Mouse (Mus musculus): Measurements from ENCODE around the gene Pkn1. TPM values are rescaled to one million over a fixed set of nuclear protein-coding genes. Genes with fewer than 3 reads are reported as not detected.

Pkn1 gene
- total RNA-seq, 2 experiments from 2014 or later: 9.2 to 12.6 TPM

DNA sequence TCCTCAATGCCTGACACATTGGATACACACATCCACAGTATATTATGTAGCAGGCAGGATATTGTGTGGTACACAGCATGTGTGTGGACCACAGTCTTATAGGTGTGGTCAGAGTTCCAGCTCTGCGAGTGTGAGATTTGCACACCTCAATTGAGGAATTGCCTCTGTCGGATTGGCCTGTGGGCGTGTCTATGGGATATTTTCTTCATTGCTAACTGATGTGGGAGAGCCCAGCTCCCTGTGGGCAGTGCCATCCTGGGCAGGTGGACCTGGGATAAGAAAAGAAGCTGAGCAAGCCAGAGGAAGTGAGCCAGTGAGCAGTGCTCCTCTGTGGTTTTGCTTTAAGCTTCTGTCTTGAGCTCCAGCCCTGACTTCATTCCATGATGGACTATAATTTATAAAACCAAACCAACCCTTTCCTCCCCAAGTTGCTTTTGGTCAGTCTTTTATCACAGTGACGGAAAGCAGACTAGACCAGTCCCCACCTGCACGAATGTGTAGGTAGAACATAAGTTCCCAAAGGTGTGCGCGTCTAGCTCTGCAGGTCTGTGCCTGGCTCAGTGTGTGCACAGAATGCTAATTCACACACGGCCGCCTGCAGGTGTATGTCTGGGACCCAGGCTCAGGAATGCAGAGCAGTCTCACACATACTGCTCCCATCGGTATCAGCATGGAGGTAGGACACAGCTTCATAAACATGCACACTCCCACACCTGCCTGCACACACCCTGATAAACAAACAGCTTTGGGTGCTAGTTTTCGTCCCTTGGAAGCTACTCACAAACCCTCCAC is 4.4 kb downstream of the Pkn1 start:
- no peak for ATAC-seq (replicated peaks; ENCODE audit: low FRiP score, poor library complexity, severe bottlenecking)

GRCm38 (mm10) chr8:83693609-83694236 is 5.3 kb downstream of the Pkn1 start:
- no peak for ATAC-seq (replicated peaks; ENCODE audit: low FRiP score, poor library complexity, severe bottlenecking)

DNA sequence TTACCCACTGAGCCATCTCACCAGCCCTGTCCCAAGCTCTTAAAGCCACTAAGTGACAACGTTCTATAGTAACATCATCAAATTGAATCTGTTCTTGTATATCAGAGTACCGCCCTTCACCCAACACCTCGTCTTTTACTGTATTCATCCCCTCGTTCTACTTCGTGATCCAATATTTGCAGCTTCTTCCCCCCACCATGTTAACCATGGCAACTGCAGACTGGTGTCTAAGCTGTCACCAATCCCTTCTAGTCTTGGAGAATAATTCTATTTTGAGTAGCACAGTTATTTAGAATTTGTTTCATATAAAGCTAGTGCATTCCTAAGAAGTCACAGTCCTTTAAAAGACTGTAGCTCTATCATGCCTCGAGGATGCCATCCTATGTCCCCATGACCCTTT is 9.7 kb downstream of the Pkn1 start:
- ATAC-seq (replicated peaks; ENCODE audit: low FRiP score, poor library complexity, severe bottlenecking): no peak

DNA sequence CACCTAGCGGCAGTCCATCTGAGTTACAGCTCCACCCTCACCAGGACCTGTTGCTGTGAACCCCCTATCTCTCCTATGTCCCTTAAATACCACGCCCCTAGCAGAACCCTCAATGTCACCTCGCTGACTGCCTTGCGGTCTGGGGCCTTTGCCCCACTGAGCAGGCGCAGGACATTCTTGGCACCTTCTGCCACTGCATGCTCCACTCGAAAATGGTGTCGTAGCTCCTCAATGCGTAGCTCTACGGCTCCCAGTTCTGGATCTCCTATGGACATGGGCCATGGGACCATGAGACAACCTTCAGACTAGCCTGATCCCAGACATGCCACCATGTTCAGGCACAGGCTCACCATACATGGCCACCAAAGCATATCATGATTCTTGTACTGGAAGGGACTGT is 14.5 kb downstream of the Pkn1 start:
- ATAC-seq (replicated peaks; ENCODE audit: low FRiP score, poor library complexity, severe bottlenecking): no peak

- no peak for ATAC-seq (replicated peaks; ENCODE audit: low FRiP score, poor library complexity, severe bottlenecking)
Observed at GRCm38 (mm10) chr8:83681099-83681498, 17.9 kb downstream of the Pkn1 start.

DNA sequence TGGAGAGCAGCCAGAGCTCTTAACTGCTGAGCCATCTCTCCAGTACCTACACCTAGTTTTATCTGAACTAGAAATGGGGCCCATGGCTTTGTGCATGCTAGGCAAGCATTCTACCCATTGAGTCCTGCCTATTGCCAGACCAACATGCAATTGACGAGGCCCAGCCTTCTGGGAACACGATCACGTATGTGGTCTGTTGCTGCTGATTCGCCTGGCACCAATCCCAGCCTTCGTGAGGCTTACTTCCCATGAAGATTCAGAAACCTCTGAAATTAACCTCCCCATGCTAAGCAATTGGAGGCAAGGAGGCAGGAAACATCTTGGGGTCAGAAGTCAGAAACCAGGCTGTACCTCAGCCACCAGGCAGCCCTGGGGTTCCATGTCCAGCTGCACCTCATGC is 18.4 kb downstream of the Pkn1 start:
- ATAC-seq (replicated peaks; ENCODE audit: low FRiP score, poor library complexity, severe bottlenecking): no peak

GRCm38 (mm10) chr8:83679866-83680265 is 19.1 kb downstream of the Pkn1 start:
- ATAC-seq (replicated peaks; ENCODE audit: low FRiP score, poor library complexity, severe bottlenecking): no peak

GRCm38 (mm10) chr8:83674497-83674896 is 24.5 kb downstream of the Pkn1 start:
- no peak for ATAC-seq (replicated peaks; ENCODE audit: low FRiP score, poor library complexity, severe bottlenecking)

DNA sequence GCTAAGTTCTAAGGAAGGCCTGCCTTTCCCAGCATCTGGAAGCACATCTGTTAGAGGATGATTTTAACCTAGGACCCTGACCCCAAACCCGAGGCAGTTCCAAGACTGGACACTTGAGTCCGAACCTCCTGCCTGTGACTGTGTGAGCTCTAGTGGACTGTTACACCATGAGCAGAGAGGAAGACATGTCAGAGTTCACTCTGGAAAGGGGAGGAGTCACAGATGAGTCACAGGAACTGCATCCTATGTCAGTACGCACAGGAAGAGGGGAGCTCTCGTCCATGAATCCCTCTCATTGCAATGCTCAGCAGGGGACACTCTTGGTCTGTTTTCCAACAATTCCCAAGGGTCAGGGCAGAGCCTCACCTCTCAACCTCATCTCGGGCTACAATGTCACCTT is 26.0 kb downstream of the Pkn1 start:
- no peak for ATAC-seq (replicated peaks; ENCODE audit: low FRiP score, poor library complexity, severe bottlenecking)

DNA sequence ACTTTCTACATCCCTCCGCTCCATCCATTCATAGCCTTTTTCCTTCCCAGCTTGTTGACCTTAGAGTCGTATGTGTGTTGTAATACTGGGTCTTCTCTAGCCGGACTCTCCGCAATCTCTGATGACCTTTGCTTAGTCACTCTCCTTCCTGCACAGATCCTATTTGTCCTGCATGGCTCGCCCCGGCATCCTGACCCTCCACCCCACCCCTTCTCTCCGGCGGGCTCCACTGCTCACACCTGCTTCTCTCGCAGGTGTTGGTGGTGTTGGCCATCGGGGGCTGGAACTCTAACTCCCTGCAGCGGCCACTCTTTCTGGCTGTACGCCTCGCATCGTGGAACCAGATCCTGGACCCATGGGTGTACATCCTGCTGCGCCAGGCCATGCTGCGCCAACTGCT is 30.0 kb downstream of the Pkn1 start:
- ATAC-seq (replicated peaks; ENCODE audit: low FRiP score, poor library complexity, severe bottlenecking): no peak

- ATAC-seq (replicated peaks; ENCODE audit: low FRiP score, poor library complexity, severe bottlenecking): no peak
Observed at GRCm38 (mm10) chr8:83668010-83668916, 30.7 kb downstream of the Pkn1 start.

GRCm38 (mm10) chr8:83667526-83667925 is 31.5 kb downstream of the Pkn1 start:
- ATAC-seq (replicated peaks; ENCODE audit: low FRiP score, poor library complexity, severe bottlenecking): no peak

DNA sequence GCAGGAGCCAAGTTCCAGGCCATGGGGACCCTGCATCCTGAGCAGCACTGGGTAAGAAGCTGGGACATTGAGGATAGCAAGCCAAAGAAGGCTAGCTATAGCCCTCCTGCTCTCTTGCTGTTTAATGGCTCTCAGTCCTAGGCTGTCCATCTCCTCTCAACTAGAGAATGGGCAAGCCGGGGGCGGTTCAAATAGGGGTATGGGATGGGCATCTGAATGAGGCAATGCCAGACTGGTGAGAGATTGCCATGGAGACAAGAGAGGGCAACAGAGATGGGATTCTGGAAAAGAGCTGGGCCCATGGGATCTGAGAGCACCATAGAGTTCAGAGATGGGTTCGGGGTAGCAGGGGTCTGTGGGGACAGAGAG is 32.1 kb downstream of the Pkn1 start:
- ATAC-seq (replicated peaks; ENCODE audit: low FRiP score, poor library complexity, severe bottlenecking): no peak

DNA sequence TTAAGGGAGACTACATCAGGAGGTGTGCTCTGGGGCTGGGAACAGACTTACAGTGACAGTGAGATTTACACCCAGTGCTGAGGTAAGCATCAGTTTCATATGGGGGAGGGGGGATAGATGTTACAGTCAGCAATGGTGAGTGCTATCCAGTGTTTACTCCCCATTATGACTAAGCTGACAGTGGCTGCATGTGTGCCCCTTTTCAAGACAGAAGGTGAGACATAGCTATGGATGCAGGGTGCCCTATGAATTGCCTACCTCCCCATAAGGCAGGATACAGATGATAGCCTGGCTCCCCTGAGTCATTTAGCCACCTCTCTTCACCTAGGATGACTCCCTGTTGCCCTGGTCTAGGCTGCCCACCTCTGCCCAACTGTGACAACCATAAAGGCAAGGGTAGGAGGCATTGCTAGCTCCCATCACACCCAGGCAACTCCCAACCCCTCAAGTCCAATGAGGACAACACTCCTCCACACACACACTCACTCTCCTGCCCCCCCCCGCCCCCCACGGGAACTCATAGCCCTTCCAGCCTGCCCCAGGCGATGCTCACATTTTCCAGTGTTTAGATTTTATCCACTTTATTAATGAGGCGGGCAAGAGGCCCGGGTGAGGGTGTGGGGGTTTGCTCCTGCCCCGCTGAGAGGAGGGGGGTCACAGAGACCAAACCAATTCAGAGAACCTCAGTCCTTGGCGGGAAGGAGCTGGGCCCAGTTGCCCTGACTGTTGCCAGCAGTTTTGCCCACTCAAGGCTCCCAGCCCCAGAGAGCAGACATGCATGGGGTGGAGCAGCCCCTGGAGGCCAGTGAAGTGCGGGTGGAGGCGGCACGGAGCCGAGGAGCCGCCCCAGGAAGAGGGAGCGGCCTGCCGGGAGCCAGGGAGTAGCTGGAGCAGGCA is 32.8 kb downstream of the Pkn1 start, which contains the start of gene Ptger1:
Gene Ptger1, plus strand, starts transcription at position 710 of the 897 bp plus-strand sequence.
- ATAC-seq (replicated peaks; ENCODE audit: low FRiP score, poor library complexity, severe bottlenecking): no peak

- ATAC-seq (replicated peaks; ENCODE audit: low FRiP score, poor library complexity, severe bottlenecking): no peak
Observed at GRCm38 (mm10) chr8:83664931-83665625, 33.9 kb downstream of the Pkn1 start.

DNA sequence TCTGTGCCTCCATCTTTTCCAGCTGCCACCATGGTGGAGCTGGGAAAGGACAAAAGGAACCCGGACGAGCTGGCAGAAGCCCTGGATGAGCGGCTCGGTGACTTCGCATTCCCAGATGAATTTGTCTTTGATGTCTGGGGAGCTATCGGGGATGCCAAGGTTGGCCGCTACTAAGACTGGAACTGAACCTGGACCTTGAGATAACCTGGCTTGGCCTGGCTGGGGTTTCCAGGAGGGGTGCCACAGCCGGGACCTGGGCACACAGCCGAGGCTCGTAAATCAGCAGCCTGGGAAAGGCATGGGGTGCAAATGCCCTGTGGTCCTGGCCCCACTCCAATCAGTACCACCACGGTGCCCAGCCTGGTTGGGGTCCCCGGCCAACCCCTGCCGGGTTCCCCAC is 34.9 kb downstream of the Pkn1 start:
- no peak for ATAC-seq (replicated peaks; ENCODE audit: low FRiP score, poor library complexity, severe bottlenecking)

- peak; percentile 80 for ATAC-seq (replicated peaks; ENCODE audit: low FRiP score, poor library complexity, severe bottlenecking)
Observed at GRCm38 (mm10) chr8:83662421-83662826, 36.6 kb downstream of the Pkn1 start.

DNA sequence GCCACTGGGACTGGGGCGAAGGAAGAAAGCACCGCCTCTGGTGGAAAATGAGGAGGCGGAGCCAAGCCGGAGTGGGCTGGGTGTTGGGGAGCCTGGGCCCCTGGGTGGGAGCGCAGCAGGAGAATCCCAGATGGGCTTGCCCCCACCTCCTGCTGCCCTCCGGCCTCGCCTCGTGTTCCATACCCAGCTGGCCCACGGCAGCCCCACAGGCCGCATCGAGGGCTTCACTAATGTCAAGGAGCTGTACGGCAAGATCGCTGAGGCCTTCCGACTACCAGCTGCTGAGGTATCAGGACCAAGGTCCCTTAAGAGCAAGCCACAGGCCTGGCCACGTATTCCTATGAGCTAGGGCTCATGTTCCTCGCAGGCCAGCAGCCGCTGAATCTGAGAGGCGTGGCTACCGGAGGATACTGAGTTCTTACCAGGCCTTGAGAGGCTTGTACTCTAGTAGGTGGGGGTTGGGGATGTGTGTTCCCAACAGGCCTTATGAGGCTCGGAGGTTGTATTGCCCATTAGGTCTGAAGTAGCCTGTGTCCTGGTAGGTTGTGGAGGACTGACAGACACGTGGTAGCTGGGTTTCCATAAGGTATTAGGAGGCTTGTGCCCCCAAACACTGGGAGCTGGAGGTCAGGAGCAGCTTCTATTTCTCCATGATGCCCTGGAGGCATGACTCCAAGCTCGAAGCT is 37.8 kb downstream of the Pkn1 start:
- ATAC-seq (replicated peaks; ENCODE audit: low FRiP score, poor library complexity, severe bottlenecking): no peak

All from erythroid progenitor cell, adult 5-6 weeks (primary cell).